26 mouse cellular contexts compared by ENCODE assay signal in genomic region chr11:104221751-104222150, GRCm38 (mm10). TPM values are rescaled to one million over a fixed set of nuclear protein-coding genes. Genes with fewer than 3 reads are reported as not detected.
DNase-seq lines count a peak whose midpoint lies in the region.
"Had no signal": no experiment of that assay in that cellular context is flagged by ENCODE, and none has a peak within 500 bp of the region (broad histone marks: within the 10 kb centered on the region; RNA-seq: fewer than 3 reads in every experiment).

No protein-coding gene starts in this region.

- no peaks in the 10 kb centered on the region for H3K9me3 ChIP-seq in heart, embryonic 10.5 days
- H3K9me3 ChIP-seq: embryonic facial prominence, embryonic 13.5 days; embryonic facial prominence, embryonic 15.5 days; forebrain, embryonic 10.5 days; forebrain, embryonic 12.5 days had no signal

- WGBS in heart, embryonic 10.5 days: 73% methylated on average over 5 of the region's 5 CpGs

- no peak overlapping the region for H3K27ac ChIP-seq in heart, embryonic 10.5 days
- H3K27ac ChIP-seq: embryonic facial prominence, embryonic 13.5 days; embryonic facial prominence, embryonic 15.5 days; forebrain, embryonic 10.5 days; forebrain, embryonic 12.5 days had no signal

- no peaks in the 10 kb centered on the region; the same call in 1 of the 2 replicates for H3K27me3 ChIP-seq in heart, embryonic 10.5 days (ENCODE audit: insufficient read depth, poor library complexity, severe bottlenecking)
- H3K27me3 ChIP-seq: embryonic facial prominence, embryonic 13.5 days; embryonic facial prominence, embryonic 15.5 days had no signal

- no peak overlapping the region for H3K4me3 ChIP-seq in heart, embryonic 10.5 days
- H3K4me3 ChIP-seq: embryonic facial prominence, embryonic 13.5 days; embryonic facial prominence, embryonic 15.5 days; erythroblast, embryonic 14.5 days; forebrain, embryonic 10.5 days; forebrain, embryonic 12.5 days had no signal

- no peaks in the 10 kb centered on the region for H3K4me1 ChIP-seq in heart, embryonic 10.5 days
- H3K4me1 ChIP-seq: embryonic facial prominence, embryonic 13.5 days; embryonic facial prominence, embryonic 15.5 days; forebrain, embryonic 12.5 days had no signal

- H3K36me3 ChIP-seq in heart, embryonic 10.5 days: no peaks in the 10 kb centered on the region
- H3K36me3 ChIP-seq: embryonic facial prominence, embryonic 13.5 days; embryonic facial prominence, embryonic 15.5 days; forebrain, embryonic 10.5 days; forebrain, embryonic 12.5 days had no signal

- DNase-seq in heart, adult 11 months: peak; percentile 79
- DNase-seq in heart, embryonic 10.5 days (ENCODE audit: low spot score): no peak
- DNase-seq in A20 (ENCODE audit: low read depth, low spot score) (peak; percentile 6), ES-CJ7 (ENCODE audit: low read depth, low spot score) (peak; percentile 64), ZHBTc4 (ENCODE audit: low read depth, low spot score) (peak; percentile 74)
- no peak for DNase-seq in frontal cortex, postnatal 36 days (ENCODE audit: low spot score in 2 of 2)
- DNase-seq in kidney, adult 8-10 months: no peak
- DNase-seq: adrenal gland, adult 2 months; adrenal gland, postnatal 10 days; adrenal gland, postnatal 36 days; cerebellum, adult 11-12 months; cerebellum, adult 2 months; cerebellum, adult 9-10 months; cerebellum, postnatal 10 days; cerebellum, postnatal 25 days; embryo, embryonic 11 days had no signal

RNA-seq across cellular contexts. Expression of gene Mapt, which starts 9.4 kb away (rescaled TPM):
- polyA plus RNA-seq in heart, embryonic 10.5 days (2016; fragmentation: Nextera tagmentation; extraction: Ambion mirVana): 0.92 and 1.4 TPM in 2 replicates
- polyA plus RNA-seq: erythroblast, embryonic 14.5 days had no signal

RNA-seq across cellular contexts. Expression of gene Sppl2c, which starts 35.6 kb away (rescaled TPM):
- polyA plus RNA-seq in heart, embryonic 10.5 days (2016; fragmentation: Nextera tagmentation; extraction: Ambion mirVana): not detected in 2 replicates
- polyA plus RNA-seq: adrenal gland, adult 2 months; C2C12; cerebellum, adult 2 months; embryonic facial prominence, embryonic 11.5 days; embryonic facial prominence, embryonic 13.5 days; embryonic facial prominence, embryonic 15.5 days; erythroblast, embryonic 14.5 days; forebrain, embryonic 10.5 days; forebrain, embryonic 12.5 days; forebrain, embryonic 14.5 days; forebrain, embryonic 16.5 days; frontal cortex, adult 2 months had no signal

Comparison
In these comparisons a context has a peak if more than half of its experiments do, and no peak if none do; other contexts are left out.
1. DNase-seq: peak in heart, adult 11 months (single experiment), A20 (single experiment), ES-CJ7 (single experiment) and ZHBTc4 (single experiment); none in heart, embryonic 10.5 days (single experiment), frontal cortex, postnatal 36 days (0 of 2) and kidney, adult 8-10 months (0 of 2).